Mouse (Mus musculus): ENCODE data around the gene A330070K13Rik. TPM values are rescaled to one million over a fixed set of nuclear protein-coding genes. Genes with fewer than 3 reads are reported as not detected.

Gene A330070K13Rik
- polyA plus RNA-seq, 1 experiment, result not detected

GRCm38 (mm10) chr5:130331206-130331605 lies 53.2 kb downstream of the A330070K13Rik start:
- no peak for DNase-seq
- no peak overlapping the region for H3K4me3 ChIP-seq (ENCODE audit: insufficient read depth, low read depth, low read length)
- WGBS, result 81% methylated on average over 4 of the region's 4 CpGs
- no peaks in the 10 kb centered on the region for H3K27me3 ChIP-seq (replicated peaks; ENCODE audit: control insufficient read depth, insufficient read depth, low read length)
- H3K4me1 ChIP-seq (ENCODE audit: control insufficient read depth, insufficient read depth, low read length), result no peaks in the 10 kb centered on the region
- H3K27ac ChIP-seq (ENCODE audit: insufficient read depth, low read depth, low read length), result no peak overlapping the region
- no peak for TF ChIP-seq CTCF (conservative IDR thresholded peaks at IDR 0.05; ENCODE audit: insufficient read depth, insufficient read length, low read depth, low read length)
- TF ChIP-seq POLR2A (IDR thresholded peaks at IDR 0.05; ENCODE audit: low read depth, low read length), result no peak
- peaks cover 2% of the 10 kb centered on the region; the same call in 1 of the 2 replicates for H3K36me3 ChIP-seq (ENCODE audit: control insufficient read depth, insufficient read depth, low read length)

- H3K27me3 ChIP-seq (replicated peaks; ENCODE audit: control insufficient read depth, insufficient read depth, low read length), result no peaks in the 10 kb centered on the region
- H3K27ac ChIP-seq (ENCODE audit: insufficient read depth, low read depth, low read length), result no peak overlapping the region
- DNase-seq, result no peak
- no peak overlapping the region for H3K4me3 ChIP-seq (ENCODE audit: insufficient read depth, low read depth, low read length)
- peaks cover 2% of the 10 kb centered on the region; the same call in 1 of the 2 replicates for H3K36me3 ChIP-seq (ENCODE audit: control insufficient read depth, insufficient read depth, low read length)
- no peaks in the 10 kb centered on the region for H3K4me1 ChIP-seq (ENCODE audit: control insufficient read depth, insufficient read depth, low read length)
- TF ChIP-seq CTCF (conservative IDR thresholded peaks at IDR 0.05; ENCODE audit: insufficient read depth, insufficient read length, low read depth, low read length) (no peak), POLR2A (IDR thresholded peaks at IDR 0.05; ENCODE audit: low read depth, low read length) (no peak)
- 91% methylated on average over 4 of the region's 4 CpGs for WGBS
These were observed 53.6 kb downstream of the A330070K13Rik start for GRCm38 (mm10) chr5:130330801-130331200.

GRCm38 (mm10) chr5:130329889-130330288 lies 54.5 kb downstream of the A330070K13Rik start:
- DNase-seq, result no peak
- no peak overlapping the region for H3K4me3 ChIP-seq (ENCODE audit: insufficient read depth, low read depth, low read length)
- H3K4me1 ChIP-seq (ENCODE audit: control insufficient read depth, insufficient read depth, low read length), result no peaks in the 10 kb centered on the region
- H3K27me3 ChIP-seq (replicated peaks; ENCODE audit: control insufficient read depth, insufficient read depth, low read length), result no peaks in the 10 kb centered on the region
- no peak for TF ChIP-seq POLR2A (IDR thresholded peaks at IDR 0.05; ENCODE audit: low read depth, low read length)
- TF ChIP-seq CTCF (conservative IDR thresholded peaks at IDR 0.05; ENCODE audit: insufficient read depth, insufficient read length, low read depth, low read length), result no peak
- H3K36me3 ChIP-seq (ENCODE audit: control insufficient read depth, insufficient read depth, low read length), result no peaks in the 10 kb centered on the region
- H3K27ac ChIP-seq (ENCODE audit: insufficient read depth, low read depth, low read length), result no peak overlapping the region
- 79% methylated on average over 2 of the region's 2 CpGs for WGBS

Other genes with a start within 250 kb of the A330070K13Rik start
- gene Kctd7, start 239.8 kb downstream of the A330070K13Rik start, polyA plus RNA-seq (2012; rRNA removed), result 2.4 and 4.3 TPM in 2 replicates
- 18.4 and 20.9 TPM in 2 replicates for gene Rabgef1, start 212.8 kb downstream of the A330070K13Rik start, polyA plus RNA-seq (2012; rRNA removed)
- gene Tmem248, start 167.6 kb downstream of the A330070K13Rik start, polyA plus RNA-seq (2012; rRNA removed), result 29.2 and 30.9 TPM in 2 replicates
- 33.7 and 40.7 TPM in 2 replicates for gene Sbds, start 129.1 kb downstream of the A330070K13Rik start, polyA plus RNA-seq (2012; rRNA removed)
- gene Tyw1, start 129.0 kb downstream of the A330070K13Rik start, polyA plus RNA-seq (2012; rRNA removed), result 12.1 and 12.7 TPM in 2 replicates
- gene Caln1, start 15.2 kb downstream of the A330070K13Rik start, polyA plus RNA-seq (2012; rRNA removed), result 0.02 and 0.04 TPM in 2 replicates